Mouse (Mus musculus): ENCODE results near the gene Kat6b. TPM values are rescaled to one million over a fixed set of nuclear protein-coding genes. Genes with fewer than 3 reads are reported as not detected.

Kat6b gene
- polyA plus RNA-seq, 1 experiment, result 15.5 TPM

- no peak for DNase-seq (ENCODE audit: low read depth)
Measured at GRCm38 (mm10) chr14:21592985-21593750, 111.9 kb downstream of the Kat6b start.

GRCm38 (mm10) chr14:21599446-21600173 is 118.4 kb downstream of the Kat6b start:
- DNase-seq (ENCODE audit: low read depth), result no peak

- no peak for DNase-seq (ENCODE audit: low read depth)
Measured at GRCm38 (mm10) chr14:21600174-21600566, 118.9 kb downstream of the Kat6b start.

- DNase-seq (ENCODE audit: low read depth), result no peak
Measured at GRCm38 (mm10) chr14:21600628-21601027, 119.4 kb downstream of the Kat6b start.

GRCm38 (mm10) chr14:21602166-21602565 is 120.9 kb downstream of the Kat6b start:
- peak; percentile 85 for DNase-seq (ENCODE audit: low read depth)

GRCm38 (mm10) chr14:21602937-21603336 is 121.7 kb downstream of the Kat6b start:
- DNase-seq (ENCODE audit: low read depth), result peak; percentile 74

- DNase-seq (ENCODE audit: low read depth), result no peak
Measured at GRCm38 (mm10) chr14:21607686-21608085, 126.5 kb downstream of the Kat6b start.

GRCm38 (mm10) chr14:21608886-21609285 is 127.7 kb downstream of the Kat6b start:
- no peak for DNase-seq (ENCODE audit: low read depth)

- DNase-seq (ENCODE audit: low read depth), result no peak
Measured at GRCm38 (mm10) chr14:21610224-21610623, 129.0 kb downstream of the Kat6b start.

- no peak for DNase-seq (ENCODE audit: low read depth)
Measured at GRCm38 (mm10) chr14:21613031-21613430, 131.8 kb downstream of the Kat6b start.

- no peak for DNase-seq (ENCODE audit: low read depth)
Measured at GRCm38 (mm10) chr14:21614103-21614502, 132.9 kb downstream of the Kat6b start.

- DNase-seq (ENCODE audit: low read depth), result no peak
Measured at GRCm38 (mm10) chr14:21615853-21616252, 134.6 kb downstream of the Kat6b start.

GRCm38 (mm10) chr14:21617221-21617980 is 136.2 kb downstream of the Kat6b start:
- peak; percentile 44 for DNase-seq (ENCODE audit: low read depth)

- DNase-seq (ENCODE audit: low read depth), result no peak
Measured at GRCm38 (mm10) chr14:21619951-21620350, 138.7 kb downstream of the Kat6b start.

GRCm38 (mm10) chr14:21625946-21626345 is 144.7 kb downstream of the Kat6b start:
- no peak for DNase-seq (ENCODE audit: low read depth)

- no peak for DNase-seq (ENCODE audit: low read depth)
Measured at GRCm38 (mm10) chr14:21631665-21632200, 150.5 kb downstream of the Kat6b start.

GRCm38 (mm10) chr14:21636548-21636947 is 155.3 kb downstream of the Kat6b start:
- no peak for DNase-seq (ENCODE audit: low read depth)

- DNase-seq (ENCODE audit: low read depth), result no peak
Measured at GRCm38 (mm10) chr14:21640806-21641435, 159.7 kb downstream of the Kat6b start.

GRCm38 (mm10) chr14:21653813-21654212 is 172.6 kb downstream of the Kat6b start:
- no peak for DNase-seq (ENCODE audit: low read depth)

GRCm38 (mm10) chr14:21659155-21659554 is 177.9 kb downstream of the Kat6b start:
- DNase-seq (ENCODE audit: low read depth), result no peak

- DNase-seq (ENCODE audit: low read depth), result no peak
Measured at GRCm38 (mm10) chr14:21659652-21660051, 178.4 kb downstream of the Kat6b start.
